28 mouse cellular contexts compared by ENCODE assay signal in genomic region chr19:20239396-20239795, GRCm38 (mm10).
DNase-seq lines count a peak whose midpoint lies in the region; TF ChIP-seq lines count a peak whose summit lies in the region.
"Had no signal": no experiment of that assay in that cellular context is flagged by ENCODE, and none has a peak within 500 bp of the region (broad histone marks: within the 10 kb centered on the region; RNA-seq: fewer than 3 reads in every experiment).

No protein-coding gene starts in this region.

- no peaks in the 10 kb centered on the region for H3K9me3 ChIP-seq in CH12.LX (replicated peaks; ENCODE audit: low read length)
- H3K9me3 ChIP-seq: embryonic facial prominence, embryonic 12.5 days; forebrain, embryonic 10.5 days; forebrain, embryonic 15.5 days; hindbrain, embryonic 15.5 days; limb, embryonic 13.5 days had no signal

- H3K79me2 ChIP-seq in CH12.LX (replicated peaks; ENCODE audit: control insufficient read depth, extremely low read depth, insufficient read depth, poor library complexity, severe bottlenecking) = no peaks in the 10 kb centered on the region

- H3K36me3 ChIP-seq in CH12.LX (replicated peaks in 1 of 2; ENCODE audit: control insufficient read depth in 1 of 2, insufficient read depth in 1 of 2, low read length in 1 of 2) = no peaks in the 10 kb centered on the region
- H3K36me3 ChIP-seq: embryonic facial prominence, embryonic 12.5 days; forebrain, embryonic 10.5 days; forebrain, embryonic 15.5 days; G1E; hindbrain, embryonic 15.5 days; limb, embryonic 13.5 days had no signal

- TF ChIP-seq POLR2A in CH12.LX (IDR thresholded peaks at IDR 0.05; ENCODE audit: low read depth, low read length) = no peak

- H3K4me3 ChIP-seq in CH12.LX (replicated peaks in 1 of 3; ENCODE audit: low read depth in 2 of 3, low read length in 2 of 3, poor library complexity in 1 of 3) = no peak overlapping the region
- H3K4me3 ChIP-seq: embryonic facial prominence, embryonic 12.5 days; forebrain, embryonic 10.5 days; forebrain, embryonic 15.5 days; hindbrain, embryonic 15.5 days; limb, embryonic 13.5 days had no signal

- no peak overlapping the region for H3K9ac ChIP-seq in CH12.LX (ENCODE audit: insufficient read depth, low read depth)
- H3K9ac ChIP-seq: embryonic facial prominence, embryonic 12.5 days; forebrain, embryonic 15.5 days; hindbrain, embryonic 15.5 days; limb, embryonic 13.5 days had no signal

- H3K27ac ChIP-seq in CH12.LX (ENCODE audit: insufficient read depth, low read depth) = no peak overlapping the region
- H3K27ac ChIP-seq: embryonic facial prominence, embryonic 12.5 days; forebrain, embryonic 10.5 days; forebrain, embryonic 15.5 days; hindbrain, embryonic 15.5 days; limb, embryonic 13.5 days had no signal

- TF ChIP-seq EP300 in CH12.LX (IDR thresholded peaks at IDR 0.05; ENCODE audit: low read length) = peak; percentile 55; the same call in 1 of the 2 replicates

- H3K27me3 ChIP-seq in CH12.LX (replicated peaks) = no peaks in the 10 kb centered on the region
- H3K27me3 ChIP-seq: embryonic facial prominence, embryonic 12.5 days; forebrain, embryonic 15.5 days; hindbrain, embryonic 15.5 days; limb, embryonic 13.5 days had no signal

- DNase-seq in left cerebral cortex, adult 18-20 months (ENCODE audit: low spot score in 2 of 2) = peak; percentile 25
- no peak for DNase-seq in left cerebral cortex, postnatal 4 days
- peak; percentile 89 for DNase-seq in 3T3-L1 (ENCODE audit: low read depth, low spot score)
- DNase-seq in CH12.LX (ENCODE audit: extremely low read depth) = peak; percentile 50
- DNase-seq in brain, adult 2 months (ENCODE audit: low read depth, low spot score) = peak; percentile 84
- no peak for DNase-seq in kidney, postnatal 10 days
- DNase-seq in heart, adult 11 months = no peak
- no peak for DNase-seq in kidney, postnatal 25 days
- DNase-seq: adrenal gland, adult 2 months; B cell, adult 2 months; cerebellum, adult 8-10 months; cerebellum, postnatal 25 days; embryo, embryonic 11 days; gastrocnemius, postnatal 25 days; heart, adult 18-20 months; heart, postnatal 4 days; kidney, adult 11 months; kidney, postnatal 36 days; layer of hippocampus, postnatal 36 days; thymus, postnatal 4 days had no signal

- no peak for TF ChIP-seq CTCF in CH12.LX (conservative IDR thresholded peaks at IDR 0.05 in 1 of 2, IDR thresholded peaks at IDR 0.05 in 1 of 2; ENCODE audit: low read depth in 2 of 2, low read length in 2 of 2)

- TF ChIP-seq RAD21 in CH12.LX (IDR thresholded peaks at IDR 0.05; ENCODE audit: low read depth, low read length) = no peak

- in situ Hi-C loops in CH12.LX (cut with MboI; ENCODE audit: low pct_ligation_motif_present, low pct_unique_long_range_greater_than_20kb, low sequenced_read_pairs) = no loop called here

- H3K4me1 ChIP-seq in CH12.LX (ENCODE audit: control insufficient read depth in 1 of 2, insufficient read depth in 2 of 2) = peaks cover 0 to 10% of the 10 kb centered on the region in 2 experiments; a peak in 2 of 4 replicates
- H3K4me1 ChIP-seq: embryonic facial prominence, embryonic 12.5 days; hindbrain, embryonic 15.5 days had no signal

- intact Hi-C loops in left cerebral cortex, postnatal 4 days (cut with DNase I) = loop anchor here (10.0 kb wide), 1 partner anchor 1265 kb away; no protein-coding TSS in a partner anchor

- H3K4me2 ChIP-seq in CH12.LX (ENCODE audit: insufficient read depth, low read depth, poor library complexity, severe bottlenecking) = peak overlapping the region; percentile 46; the same call in 1 of the 2 replicates
- H3K4me2 ChIP-seq: embryonic facial prominence, embryonic 12.5 days; forebrain, embryonic 15.5 days; heart, embryonic 11.5 days; hindbrain, embryonic 15.5 days; limb, embryonic 13.5 days; liver, embryonic 11.5 days had no signal

- dilution Hi-C loops in CH12.LX (cut with MboI; ENCODE audit: extremely low pct_ligation_motif_present, extremely low pct_unique_long_range_greater_than_20kb, low sequenced_read_pairs) = no loop called here

TF ChIP-seq in CH12.LX, 34 proteins besides CTCF, POLR2A, EP300 and RAD21:
- TF ChIP-seq CHD1 (IDR thresholded peaks at IDR 0.05; ENCODE audit: low read depth, low read length) = no peak
- no peak for TF ChIP-seq USF1 (IDR thresholded peaks at IDR 0.05; ENCODE audit: low read depth, low read length)
- peak; percentile 59 for TF ChIP-seq ETS1 (conservative IDR thresholded peaks at IDR 0.05; ENCODE audit: low read depth, low read length)
- no peak for TF ChIP-seq IRF4 (IDR thresholded peaks at IDR 0.05; ENCODE audit: low read depth, low read length)
- peak; percentile 47; the same call in 1 of the 2 replicates for TF ChIP-seq JUND (conservative IDR thresholded peaks at IDR 0.05; ENCODE audit: low read depth, low read length)
- peak; percentile 27; the same call in 1 of the 2 replicates for TF ChIP-seq JUN (IDR thresholded peaks at IDR 0.05; ENCODE audit: insufficient read depth, low read depth, low read length)

Comparison
In these comparisons a context has a peak if more than half of its experiments do, and no peak if none do; other contexts are left out.
1. DNase-seq: peak in left cerebral cortex, adult 18-20 months (2 of 2), 3T3-L1 (single experiment), CH12.LX (single experiment) and brain, adult 2 months (single experiment); none in left cerebral cortex, postnatal 4 days (single experiment), kidney, postnatal 10 days (single experiment), heart, adult 11 months (single experiment) and kidney, postnatal 25 days (0 of 2).